Mouse (Mus musculus) cerebellum, adult 2 months (tissue): Measurements from ENCODE around the gene Arhgap21. TPM values are rescaled to one million over a fixed set of nuclear protein-coding genes. Genes with fewer than 3 reads are reported as not detected.

Source experiments
- DNase-seq, 2 experiments: peaks; one replicate each; pipeline ENCODE4 v3.0.0; 2021
- H3K27ac ChIP-seq: fragments of 200-500 bp; 2 replicates; pipeline ENCODE4 v1.5.1; 2012; ENCODE audit warnings: low read length, control low read depth, inconsistent platforms; ENCODE audit not compliant: insufficient read depth
- H3K27me3 ChIP-seq: fragments of 200-500 bp; 2 replicates; pipeline ENCODE4 v1.6.1; 2012; ENCODE audit warnings: inconsistent platforms, mild to moderate bottlenecking, low read length, moderate library complexity; ENCODE audit not compliant: control insufficient read depth, insufficient read depth
- H3K4me1 ChIP-seq: fragments of 200-500 bp; 2 replicates; pipeline ENCODE4 v1.6.1; 2011; ENCODE audit warnings: low read length; ENCODE audit not compliant: control insufficient read depth, insufficient read depth
- H3K4me3 ChIP-seq: fragments of 200-500 bp; replicated peaks from 2 replicates; pipeline ENCODE3; 2011; ENCODE audit warnings: mild to moderate bottlenecking, low read depth, low read length, control low read depth; ENCODE audit not compliant: insufficient read depth
- CTCF ChIP-seq: fragments of 200-500 bp; IDR thresholded peaks from 2 replicates; pipeline ENCODE4 v1.5.1; 2011; ENCODE audit warnings: low read depth, mild to moderate bottlenecking, control low read depth, low read length, moderate library complexity, borderline replicate concordance; ENCODE audit not compliant: insufficient read depth
- POLR2A ChIP-seq: fragments of 200-500 bp; IDR thresholded peaks from 2 replicates; pipeline ENCODE4 v1.6.1; 2011; ENCODE audit warnings: low read length, control low read depth, borderline replicate concordance; ENCODE audit not compliant: insufficient read depth
- WGBS: fragments of 180-500 bp; shearing (Covaris S2); methylation state at CpG from one replicate; pipeline ENCODE4 v1.1.7; 2018; 5-methylcytosine and 5-hydroxymethylcytosine counted together
- polyA plus RNA-seq: library from polyadenylated mRNA; depleted of rRNA; stranded (reverse); fragments of >200 nt; gene quantifications from 2 replicates; pipeline ENCODE4 v1.2.3, GENCODE M21; 2012

The Arhgap21 gene
- polyA plus RNA-seq, 1 experiment, result 213 TPM

DNA sequence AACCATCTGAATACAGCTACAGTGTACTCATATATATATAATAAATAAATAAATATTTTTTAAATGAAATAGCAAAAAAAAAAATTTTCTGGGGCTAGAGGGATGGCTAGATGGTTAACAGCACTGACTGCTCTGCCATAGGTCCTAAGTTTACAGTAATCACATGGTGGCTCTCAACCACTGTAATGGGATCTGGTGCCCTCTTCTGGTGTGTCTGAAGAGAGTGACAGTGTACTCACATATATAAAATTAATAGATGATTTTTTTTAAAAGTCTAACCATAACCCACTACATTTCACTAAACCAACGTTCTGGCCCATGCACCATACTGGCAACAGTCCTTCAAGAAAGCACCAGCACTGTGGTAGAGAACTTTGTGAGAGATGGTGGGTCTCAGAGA, 10.7 kb downstream of the Arhgap21 start:
- Histone ChIP-seq H3K27me3 (no peaks in the 10 kb centered on the region), H3K4me1 (peaks cover 21% of the 10 kb centered on the region; the same call in 1 of the 2 replicates), H3K4me3 (no peak overlapping the region), H3K27ac (no peak overlapping the region; the same call in 1 of the 2 replicates)
- TF ChIP-seq POLR2A (no peak), CTCF (no peak)
- peak; percentile 18 to 29 for DNase-seq
- WGBS, result 29% methylated on average over 1 of the region's 1 CpGs

DNA sequence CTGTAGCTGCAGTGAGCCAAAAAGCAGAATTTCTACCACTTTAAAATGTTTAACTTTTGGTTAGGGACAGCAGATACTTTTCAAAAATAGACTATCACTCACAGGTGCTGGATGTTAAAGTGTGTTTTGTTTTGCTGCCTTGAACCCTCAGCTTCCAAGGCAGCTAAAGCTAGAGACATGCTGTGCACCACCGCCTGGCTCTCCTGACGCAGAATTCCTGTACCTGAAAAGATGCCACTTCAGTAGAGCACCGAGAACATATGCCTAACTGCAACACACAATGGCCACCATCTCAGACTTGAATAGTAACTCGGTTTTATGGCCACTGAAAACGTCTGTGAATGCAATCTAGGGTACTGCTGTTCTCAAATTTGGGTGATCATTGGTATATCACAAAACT, 12.0 kb downstream of the Arhgap21 start:
- WGBS, result 20% methylated on average over 5 of the region's 5 CpGs
- Histone ChIP-seq H3K4me3 (no peak overlapping the region), H3K27ac (peak overlapping the region; percentile 58; the same call in 1 of the 2 replicates), H3K27me3 (no peaks in the 10 kb centered on the region), H3K4me1 (peaks cover 18% of the 10 kb centered on the region; the same call in 1 of the 2 replicates)
- TF ChIP-seq CTCF (no peak), POLR2A (no peak)
- DNase-seq, result peak; percentile 34 to 42

DNA sequence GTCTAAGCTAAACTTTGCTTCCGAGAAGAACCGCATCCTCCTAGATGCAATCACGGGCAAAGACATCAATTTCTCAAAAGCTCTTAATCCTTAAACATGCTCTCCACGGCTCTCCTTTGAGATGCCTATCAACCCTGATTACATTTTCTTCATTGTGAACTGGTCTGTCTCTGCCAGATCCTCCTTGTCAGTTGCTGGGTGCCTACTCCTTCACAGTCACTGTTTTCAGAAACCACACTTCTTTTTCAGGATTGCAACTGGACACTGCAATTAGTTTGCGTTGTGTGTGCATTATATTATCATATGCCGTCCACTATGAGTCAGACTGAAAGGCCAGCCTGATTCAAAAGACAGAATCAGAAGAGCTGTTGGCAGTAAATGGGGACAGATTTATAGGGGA, 12.7 kb downstream of the Arhgap21 start:
- H3K4me3 ChIP-seq, result no peak overlapping the region
- H3K4me1 ChIP-seq, result peaks cover 20% of the 10 kb centered on the region; the same call in 1 of the 2 replicates
- DNase-seq, result peak in 1 of 2 experiments; percentile 33
- no peaks in the 10 kb centered on the region for H3K27me3 ChIP-seq
- TF ChIP-seq CTCF (no peak), POLR2A (no peak)
- WGBS, result 10% methylated on average over 6 of the region's 6 CpGs
- H3K27ac ChIP-seq, result peak overlapping the region; percentile 69; the same call in 1 of the 2 replicates

DNA sequence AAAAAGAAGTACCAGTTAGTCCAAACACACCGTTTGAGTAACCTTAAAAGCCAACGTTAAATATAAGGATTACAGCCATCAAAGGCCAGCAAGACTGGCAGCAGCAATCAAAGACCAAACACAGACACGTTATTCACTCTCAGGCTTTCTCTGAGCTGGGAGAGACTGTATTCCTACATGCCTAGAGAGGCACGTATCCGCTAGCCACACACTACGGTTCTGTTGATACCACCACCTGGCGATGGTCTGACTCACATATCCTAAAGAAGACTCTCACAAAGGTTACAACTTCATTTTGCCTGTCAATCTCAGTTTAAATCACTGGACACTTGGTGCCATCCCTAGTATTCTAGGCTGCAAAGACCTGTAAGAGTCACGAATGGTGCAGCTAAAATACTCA, 13.3 kb downstream of the Arhgap21 start:
- TF ChIP-seq POLR2A (no peak), CTCF (no peak)
- Histone ChIP-seq H3K4me1 (peaks cover 25% of the 10 kb centered on the region; the same call in 1 of the 2 replicates), H3K4me3 (peak overlapping the region; percentile 18), H3K27me3 (no peaks in the 10 kb centered on the region), H3K27ac (peak overlapping the region; percentile 84)
- peak; percentile 43 to 59 for DNase-seq
- WGBS, result 21% methylated on average over 8 of the region's 8 CpGs

DNA sequence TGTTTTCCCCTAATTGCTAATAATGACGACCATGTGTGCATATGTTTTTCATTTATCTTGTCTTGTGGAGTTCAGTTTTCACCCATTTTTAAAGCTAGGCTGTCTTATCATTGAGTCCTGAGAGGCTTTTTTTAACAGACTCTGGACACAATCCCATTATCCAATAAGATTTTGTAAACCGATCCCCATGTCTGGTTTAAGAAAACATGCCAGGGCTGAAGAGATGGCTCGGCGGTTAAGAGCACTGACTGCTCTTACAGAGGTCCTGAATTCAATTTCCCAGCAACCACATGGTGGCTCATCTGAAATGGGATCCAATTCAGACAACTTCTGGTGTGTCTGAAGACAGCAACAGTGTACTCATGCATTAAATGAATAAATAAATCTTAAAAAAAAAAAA, 16.0 kb downstream of the Arhgap21 start:
- Histone ChIP-seq H3K27ac (no peak overlapping the region), H3K4me3 (no peak overlapping the region), H3K27me3 (no peaks in the 10 kb centered on the region), H3K4me1 (peaks cover 25% of the 10 kb centered on the region; the same call in 1 of the 2 replicates)
- 29% methylated on average over 4 of the region's 4 CpGs for WGBS
- TF ChIP-seq POLR2A (no peak), CTCF (no peak)
- DNase-seq, result peak in 1 of 2 experiments; percentile 9

DNA sequence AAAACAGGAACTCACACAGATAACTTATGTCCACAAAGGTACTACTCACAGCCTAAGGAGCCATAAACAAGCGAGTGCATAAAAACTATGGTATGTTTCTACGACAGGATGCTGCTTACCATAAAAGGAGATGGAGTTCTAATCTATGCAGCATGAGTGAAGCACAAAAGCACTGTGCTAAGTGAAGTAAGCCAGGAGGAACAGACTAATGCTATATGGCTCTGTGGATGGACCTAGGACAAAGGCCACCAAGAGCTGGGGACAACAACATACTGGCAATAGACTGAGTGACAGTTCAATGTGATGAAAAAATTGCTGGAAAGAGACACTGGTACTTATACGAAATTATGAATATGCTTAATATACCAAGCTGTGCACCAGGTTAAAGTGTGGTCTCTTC, 19.5 kb downstream of the Arhgap21 start:
- no peak overlapping the region for H3K4me3 ChIP-seq
- peaks cover 13% of the 10 kb centered on the region for H3K4me1 ChIP-seq
- TF ChIP-seq CTCF, result no peak
- TF ChIP-seq POLR2A, result no peak
- WGBS, result 57% methylated on average over 3 of the region's 3 CpGs
- H3K27ac ChIP-seq, result no peak overlapping the region
- DNase-seq, result no peak
- H3K27me3 ChIP-seq, result no peaks in the 10 kb centered on the region

DNA sequence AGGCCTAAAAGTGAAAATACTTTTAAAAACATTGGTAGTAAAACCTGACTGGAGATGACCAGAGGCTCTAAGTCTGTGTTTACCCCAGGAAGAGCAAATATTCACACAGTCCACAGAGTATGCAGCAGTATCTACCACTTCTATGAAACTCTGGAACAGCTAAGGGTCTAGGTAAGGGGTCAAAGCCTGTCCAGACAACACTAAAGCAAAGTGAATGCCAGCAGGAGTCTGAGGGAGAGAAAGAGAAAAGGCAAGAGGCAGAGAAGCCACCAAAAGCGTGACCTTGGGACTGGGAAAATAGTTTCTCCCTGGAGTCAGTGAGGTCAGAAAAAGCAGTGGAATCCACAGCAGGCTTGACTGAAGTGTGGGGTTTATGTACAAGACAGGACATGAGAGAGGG, 21.6 kb downstream of the Arhgap21 start:
- Histone ChIP-seq H3K27ac (no peak overlapping the region), H3K4me3 (no peak overlapping the region), H3K4me1 (peaks cover 19% of the 10 kb centered on the region), H3K27me3 (no peaks in the 10 kb centered on the region)
- WGBS, result 57% methylated on average over 1 of the region's 1 CpGs
- DNase-seq, result no peak
- TF ChIP-seq CTCF (no peak), POLR2A (no peak)

DNA sequence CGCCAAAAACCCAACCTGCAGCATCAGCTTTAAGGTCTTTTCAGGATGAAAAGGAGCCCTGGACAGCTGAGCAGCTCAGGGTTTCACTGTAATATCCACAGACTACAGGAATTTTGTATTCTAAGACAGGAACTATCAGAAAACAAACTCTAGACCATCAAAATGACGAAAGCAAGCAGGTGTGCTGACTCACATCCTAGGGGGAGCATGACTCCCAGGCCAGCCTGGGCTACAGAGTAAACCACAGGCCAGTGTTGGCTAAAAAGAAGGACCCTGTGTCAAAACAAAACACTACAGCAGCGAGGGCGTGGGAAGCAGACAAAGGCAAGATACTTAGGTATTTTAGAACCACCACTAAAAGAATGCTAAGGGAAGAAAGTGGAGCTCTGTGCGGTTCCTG, 23.1 kb downstream of the Arhgap21 start:
- DNase-seq, result no peak
- TF ChIP-seq CTCF, result no peak
- no peak for TF ChIP-seq POLR2A
- no peaks in the 10 kb centered on the region for H3K27me3 ChIP-seq
- H3K27ac ChIP-seq, result no peak overlapping the region
- 91% methylated on average over 5 of the region's 5 CpGs for WGBS
- H3K4me1 ChIP-seq, result peaks cover 22% of the 10 kb centered on the region
- H3K4me3 ChIP-seq, result no peak overlapping the region
